9 mouse cellular contexts compared by ENCODE assay signal in the genomic region with DNA sequence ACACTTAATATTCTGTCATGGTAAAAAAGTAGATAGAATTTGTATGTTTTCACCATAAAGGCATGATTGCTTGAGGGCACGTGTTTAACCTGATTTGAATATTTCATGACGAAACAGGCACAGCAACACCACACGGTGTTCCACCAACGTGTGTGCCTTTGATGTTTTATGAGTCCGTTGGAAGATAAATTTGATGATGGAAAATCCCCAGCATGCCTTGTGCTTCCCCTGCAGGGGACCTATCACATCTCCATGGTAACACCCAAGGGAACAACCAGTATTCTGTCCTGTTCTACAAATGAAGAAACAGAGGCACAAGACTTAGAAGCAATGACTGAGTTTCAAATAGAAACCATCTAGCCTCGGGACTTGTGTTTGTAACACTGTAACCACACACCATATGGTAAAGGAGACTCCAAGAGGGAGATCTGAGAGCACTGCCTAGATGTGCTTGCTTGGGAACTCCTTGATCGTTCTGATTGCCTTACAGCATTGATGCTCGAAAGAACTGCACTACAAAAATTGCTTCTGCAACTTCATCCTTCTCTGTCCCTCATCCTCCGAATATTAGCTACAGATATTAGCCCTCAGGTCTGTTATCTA.
A peak's percentile ranks its signal among the peaks of the same experiment; 100 is the strongest.
DNase-seq lines count a peak whose midpoint lies in the region; ATAC-seq and TF ChIP-seq lines count a peak whose summit lies in the region.
"Had no signal": no experiment of that assay in that cellular context is flagged by ENCODE, and none has a peak within 500 bp of the region (broad histone marks: within the 10 kb centered on the region; RNA-seq: fewer than 3 reads in every experiment).

No protein-coding gene starts in this region.

- H3K9me3 ChIP-seq in midbrain, embryonic 15.5 days, result no peaks in the 10 kb centered on the region
- H3K9me3 ChIP-seq: heart, embryonic 13.5 days had no signal

- no peak overlapping the region for H3K9ac ChIP-seq in midbrain, embryonic 15.5 days
- H3K9ac ChIP-seq: heart, embryonic 13.5 days had no signal

- DNase-seq in cerebellum, postnatal 10 days, result peak; percentile 12 to 15
- DNase-seq in cerebellum, adult 11-12 months, result no peak
- DNase-seq in R1 (ENCODE audit: low read depth, low spot score), result peak; percentile 5
- peak; percentile 22 to 61 for DNase-seq in layer of hippocampus, adult 2 months (ENCODE audit: low spot score in 2 of 2)
- no peak for DNase-seq in embryo, embryonic 11 days
- DNase-seq in gastrocnemius, postnatal 25 days, result no peak

- TF ChIP-seq CTCF in layer of hippocampus, adult 2 months (conservative IDR thresholded peaks at IDR 0.05), result no peak

- ATAC-seq in midbrain, embryonic 15.5 days (replicated peaks), result peak; percentile 83
- no peak for ATAC-seq in megakaryocyte progenitor cell, adult 5-6 weeks (replicated peaks; ENCODE audit: poor library complexity)

- H3K36me3 ChIP-seq in midbrain, embryonic 15.5 days (replicated peaks), result no peaks in the 10 kb centered on the region
- H3K36me3 ChIP-seq: heart, embryonic 13.5 days had no signal

- H3K27ac ChIP-seq in layer of hippocampus, adult 2 months, result peak overlapping the region; percentile 58; the same call in 1 of the 2 replicates
- no peak overlapping the region for H3K27ac ChIP-seq in midbrain, embryonic 15.5 days
- H3K27ac ChIP-seq: heart, embryonic 13.5 days had no signal

- 46% methylated on average over 9 of the region's 9 CpGs for WGBS in midbrain, embryonic 15.5 days

- no peaks in the 10 kb centered on the region for H3K27me3 ChIP-seq in midbrain, embryonic 15.5 days (replicated peaks)
- H3K27me3 ChIP-seq: heart, embryonic 13.5 days had no signal

- H3K4me1 ChIP-seq in midbrain, embryonic 15.5 days, result peaks cover 4% of the 10 kb centered on the region; the same call in 1 of the 2 replicates
- H3K4me1 ChIP-seq: heart, embryonic 13.5 days had no signal

- peak overlapping the region; percentile 23 for H3K4me2 ChIP-seq in midbrain, embryonic 15.5 days

- peak overlapping the region; percentile 2; the same call in 1 of the 2 replicates for H3K4me3 ChIP-seq in layer of hippocampus, adult 2 months
- no peak overlapping the region for H3K4me3 ChIP-seq in midbrain, embryonic 15.5 days
- H3K4me3 ChIP-seq: heart, embryonic 13.5 days had no signal

Comparison
In these comparisons a context has a peak if more than half of its experiments do, and no peak if none do; other contexts are left out.
1. DNase-seq: peak in cerebellum, postnatal 10 days (2 of 2), R1 (single experiment) and layer of hippocampus, adult 2 months (2 of 2); none in cerebellum, adult 11-12 months (single experiment), embryo, embryonic 11 days (single experiment) and gastrocnemius, postnatal 25 days (single experiment).